ENCODE assay signal across 25 mouse cellular contexts in the genomic region with DNA sequence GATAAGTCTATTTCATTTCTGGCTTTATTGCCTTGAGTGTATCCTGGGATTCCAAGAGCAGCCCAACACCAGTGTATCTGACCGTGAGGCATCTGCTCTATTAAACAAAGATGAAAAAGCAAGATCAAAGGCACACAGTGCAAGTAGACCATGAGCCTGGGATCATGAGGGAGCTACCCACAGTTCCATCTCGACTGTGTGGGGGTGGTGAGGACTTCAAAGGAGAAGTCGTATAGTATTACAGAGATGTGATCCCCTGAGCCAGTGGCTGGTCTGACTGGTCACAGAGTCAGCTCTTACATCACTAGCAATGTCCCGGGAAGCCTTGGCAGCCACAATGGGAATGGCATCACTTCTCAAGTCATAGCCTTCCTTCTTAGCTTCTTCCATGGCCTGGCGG.
DNase-seq lines count a peak whose midpoint lies in the region; ATAC-seq and TF ChIP-seq lines count a peak whose summit lies in the region.
"Had no signal": no experiment of that assay in that cellular context is flagged by ENCODE, and none has a peak within 500 bp of the region (broad histone marks: within the 10 kb centered on the region; RNA-seq: fewer than 3 reads in every experiment).

No protein-coding gene starts in this region.

- no peaks in the 10 kb centered on the region for H3K9me3 ChIP-seq in embryonic facial prominence, embryonic 14.5 days (ENCODE audit: control insufficient read depth, low read length)
- H3K9me3 ChIP-seq in embryonic facial prominence, embryonic 10.5 days: no peaks in the 10 kb centered on the region
- H3K9me3 ChIP-seq in intestine, embryonic 14.5 days (ENCODE audit: control insufficient read depth, low read length): no peaks in the 10 kb centered on the region
- H3K9me3 ChIP-seq in intestine, postnatal 0 days (ENCODE audit: control insufficient read depth): no peaks in the 10 kb centered on the region
- H3K9me3 ChIP-seq in midbrain, embryonic 14.5 days (ENCODE audit: control insufficient read depth, low read length): no peaks in the 10 kb centered on the region
- no peaks in the 10 kb centered on the region for H3K9me3 ChIP-seq in midbrain, embryonic 16.5 days (replicated peaks; ENCODE audit: control insufficient read depth, low read length, poor library complexity, severe bottlenecking)
- H3K9me3 ChIP-seq: heart, embryonic 13.5 days; limb, embryonic 12.5 days; liver, embryonic 15.5 days; neural tube, embryonic 13.5 days had no signal

- DNase-seq in embryonic facial prominence, embryonic 14.5 days (ENCODE audit: low spot score): peak; percentile 5
- no peak for DNase-seq in embryonic facial prominence, embryonic 10.5 days (ENCODE audit: low spot score)
- no peak for DNase-seq in intestine, embryonic 14.5 days (ENCODE audit: low spot score)
- peak; percentile 8 for DNase-seq in midbrain, embryonic 14.5 days
- DNase-seq in B cell, adult 2 months: no peak
- DNase-seq: adrenal gland, postnatal 14 days; cerebellum, adult 11 months; cerebellum, adult 9-10 months; heart, adult 2 months; heart, postnatal 10 days; kidney, postnatal 25 days; lung, embryonic 14.5 days; lung, postnatal 14 days; right cerebral cortex, postnatal 4 days; thymus, adult 2 months; thymus, postnatal 36 days had no signal

- H3K4me2 ChIP-seq in embryonic facial prominence, embryonic 14.5 days (ENCODE audit: low read depth, low read length): no peak overlapping the region
- H3K4me2 ChIP-seq in intestine, embryonic 14.5 days (ENCODE audit: low read length): no peak overlapping the region
- H3K4me2 ChIP-seq in intestine, postnatal 0 days (replicated peaks; ENCODE audit: low read depth): no peak overlapping the region
- no peak overlapping the region for H3K4me2 ChIP-seq in midbrain, embryonic 14.5 days (ENCODE audit: low read length)
- H3K4me2 ChIP-seq in midbrain, embryonic 16.5 days (ENCODE audit: low read length): no peak overlapping the region
- H3K4me2 ChIP-seq: heart, embryonic 13.5 days; hindbrain, embryonic 14.5 days; limb, embryonic 12.5 days; liver, embryonic 15.5 days; lung, embryonic 14.5 days; neural tube, embryonic 13.5 days had no signal

- TF ChIP-seq CTCF in intestine, postnatal 0 days (IDR thresholded peaks at IDR 0.05; ENCODE audit: low read depth): no peak

- no peak overlapping the region for H3K9ac ChIP-seq in embryonic facial prominence, embryonic 14.5 days (ENCODE audit: low read depth, low read length)
- H3K9ac ChIP-seq in intestine, embryonic 14.5 days (ENCODE audit: low read length): no peak overlapping the region
- H3K9ac ChIP-seq in intestine, postnatal 0 days (ENCODE audit: low read depth, low read length): no peak overlapping the region
- no peak overlapping the region for H3K9ac ChIP-seq in midbrain, embryonic 14.5 days (replicated peaks; ENCODE audit: low read length)
- no peak overlapping the region for H3K9ac ChIP-seq in midbrain, embryonic 16.5 days (ENCODE audit: low read depth, low read length)
- H3K9ac ChIP-seq: heart, embryonic 13.5 days; hindbrain, embryonic 14.5 days; limb, embryonic 12.5 days; liver, embryonic 15.5 days; lung, embryonic 14.5 days; neural tube, embryonic 13.5 days had no signal

- ATAC-seq in embryonic facial prominence, embryonic 14.5 days (ENCODE audit: low read depth): no peak
- ATAC-seq in intestine, embryonic 14.5 days (replicated peaks; ENCODE audit: low FRiP score, low TSS enrichment, low read depth): peak; percentile 83
- ATAC-seq in intestine, postnatal 0 days: no peak
- ATAC-seq in midbrain, embryonic 14.5 days (ENCODE audit: low FRiP score, low TSS enrichment): no peak
- ATAC-seq in midbrain, embryonic 16.5 days: no peak
- ATAC-seq: CD4-positive, CD25-positive, alpha-beta regulatory T cell, adult 4 months; forebrain, embryonic 14.5 days had no signal

- no peaks in the 10 kb centered on the region for H3K27me3 ChIP-seq in embryonic facial prominence, embryonic 14.5 days (replicated peaks; ENCODE audit: control insufficient read depth, insufficient read depth, low read length)
- H3K27me3 ChIP-seq in embryonic facial prominence, embryonic 10.5 days (replicated peaks; ENCODE audit: low read depth, poor library complexity, severe bottlenecking): no peaks in the 10 kb centered on the region
- H3K27me3 ChIP-seq in intestine, embryonic 14.5 days (replicated peaks; ENCODE audit: control insufficient read depth, insufficient read depth, low read length): no peaks in the 10 kb centered on the region
- H3K27me3 ChIP-seq in intestine, postnatal 0 days (replicated peaks; ENCODE audit: control insufficient read depth, insufficient read depth, low read length): no peaks in the 10 kb centered on the region
- no peaks in the 10 kb centered on the region for H3K27me3 ChIP-seq in midbrain, embryonic 14.5 days (ENCODE audit: control insufficient read depth, insufficient read depth, low read length)
- H3K27me3 ChIP-seq in midbrain, embryonic 16.5 days (ENCODE audit: control insufficient read depth, insufficient read depth, low read depth, low read length): no peaks in the 10 kb centered on the region
- H3K27me3 ChIP-seq: heart, embryonic 13.5 days; limb, embryonic 12.5 days; liver, embryonic 15.5 days; neural tube, embryonic 13.5 days had no signal

- no peak overlapping the region for H3K27ac ChIP-seq in embryonic facial prominence, embryonic 14.5 days (replicated peaks; ENCODE audit: low read depth, low read length)
- no peak overlapping the region for H3K27ac ChIP-seq in embryonic facial prominence, embryonic 10.5 days (replicated peaks)
- H3K27ac ChIP-seq in intestine, embryonic 14.5 days (ENCODE audit: low read depth): no peak overlapping the region
- no peak overlapping the region for H3K27ac ChIP-seq in intestine, postnatal 0 days (ENCODE audit: low read depth, low read length)
- no peak overlapping the region for H3K27ac ChIP-seq in midbrain, embryonic 14.5 days (replicated peaks; ENCODE audit: low read depth, low read length)
- H3K27ac ChIP-seq in midbrain, embryonic 16.5 days (ENCODE audit: low read length): no peak overlapping the region
- H3K27ac ChIP-seq: heart, adult 2 months; heart, embryonic 13.5 days; hindbrain, embryonic 14.5 days; limb, embryonic 12.5 days; liver, embryonic 15.5 days; neural tube, embryonic 13.5 days had no signal

- no peaks in the 10 kb centered on the region for H3K36me3 ChIP-seq in embryonic facial prominence, embryonic 14.5 days (ENCODE audit: control insufficient read depth, insufficient read depth, low read length)
- H3K36me3 ChIP-seq in embryonic facial prominence, embryonic 10.5 days (replicated peaks): no peaks in the 10 kb centered on the region
- H3K36me3 ChIP-seq in intestine, embryonic 14.5 days (ENCODE audit: control insufficient read depth, insufficient read depth, low read length): no peaks in the 10 kb centered on the region
- no peaks in the 10 kb centered on the region for H3K36me3 ChIP-seq in intestine, postnatal 0 days (ENCODE audit: control insufficient read depth, insufficient read depth)
- H3K36me3 ChIP-seq in midbrain, embryonic 14.5 days (ENCODE audit: control insufficient read depth, insufficient read depth, low read length): no peaks in the 10 kb centered on the region
- H3K36me3 ChIP-seq in midbrain, embryonic 16.5 days (ENCODE audit: control insufficient read depth, insufficient read depth, low read length): no peaks in the 10 kb centered on the region
- H3K36me3 ChIP-seq: heart, embryonic 13.5 days; limb, embryonic 12.5 days; liver, embryonic 15.5 days; neural tube, embryonic 13.5 days had no signal

- H3K4me3 ChIP-seq in embryonic facial prominence, embryonic 14.5 days (ENCODE audit: low read depth, low read length): no peak overlapping the region
- no peak overlapping the region for H3K4me3 ChIP-seq in embryonic facial prominence, embryonic 10.5 days
- H3K4me3 ChIP-seq in intestine, embryonic 14.5 days (ENCODE audit: low read depth, low read length): no peak overlapping the region
- no peak overlapping the region for H3K4me3 ChIP-seq in intestine, postnatal 0 days (ENCODE audit: low read depth, low read length)
- H3K4me3 ChIP-seq in midbrain, embryonic 14.5 days (replicated peaks; ENCODE audit: low read depth, low read length): no peak overlapping the region
- H3K4me3 ChIP-seq in midbrain, embryonic 16.5 days (ENCODE audit: low read depth, low read length): no peak overlapping the region
- H3K4me3 ChIP-seq: heart, adult 2 months; heart, embryonic 13.5 days; limb, embryonic 12.5 days; liver, embryonic 15.5 days; neural tube, embryonic 13.5 days had no signal

- 0 out of 2 replicates have a peak, but pooled peaks cover 3% of the 10 kb centered on the region for H3K4me1 ChIP-seq in embryonic facial prominence, embryonic 14.5 days (ENCODE audit: control insufficient read depth, insufficient read depth, low read length)
- H3K4me1 ChIP-seq in embryonic facial prominence, embryonic 10.5 days: no peaks in the 10 kb centered on the region
- no peaks in the 10 kb centered on the region for H3K4me1 ChIP-seq in intestine, embryonic 14.5 days (replicated peaks; ENCODE audit: control insufficient read depth, insufficient read depth, low read length)
- no peaks in the 10 kb centered on the region for H3K4me1 ChIP-seq in intestine, postnatal 0 days (replicated peaks; ENCODE audit: control insufficient read depth, insufficient read depth, low read length)
- H3K4me1 ChIP-seq in midbrain, embryonic 14.5 days (ENCODE audit: control insufficient read depth, insufficient read depth, low read length): no peaks in the 10 kb centered on the region
- H3K4me1 ChIP-seq in midbrain, embryonic 16.5 days (ENCODE audit: control insufficient read depth, insufficient read depth, low read length): no peaks in the 10 kb centered on the region
- H3K4me1 ChIP-seq: heart, embryonic 13.5 days; limb, embryonic 12.5 days; liver, embryonic 15.5 days; neural tube, embryonic 13.5 days had no signal

- 52% methylated on average over 5 of the region's 5 CpGs for WGBS in embryonic facial prominence, embryonic 14.5 days
- 73% methylated on average over 5 of the region's 5 CpGs for WGBS in embryonic facial prominence, embryonic 10.5 days
- WGBS in intestine, embryonic 14.5 days: 41% methylated on average over 5 of the region's 5 CpGs
- WGBS in intestine, postnatal 0 days: 40% methylated on average over 5 of the region's 5 CpGs
- 67% methylated on average over 5 of the region's 5 CpGs for WGBS in midbrain, embryonic 14.5 days
- WGBS in midbrain, embryonic 16.5 days: 56% methylated on average over 5 of the region's 5 CpGs

Comparison
In these comparisons a context has a peak if more than half of its experiments do, and no peak if none do; other contexts are left out.
1. DNase-seq: peak in embryonic facial prominence, embryonic 14.5 days (single experiment) and midbrain, embryonic 14.5 days (single experiment); none in embryonic facial prominence, embryonic 10.5 days (single experiment), intestine, embryonic 14.5 days (single experiment) and B cell, adult 2 months (0 of 2).